Mouse (Mus musculus): ENCODE measurements around the gene Taf1b.

DNA sequence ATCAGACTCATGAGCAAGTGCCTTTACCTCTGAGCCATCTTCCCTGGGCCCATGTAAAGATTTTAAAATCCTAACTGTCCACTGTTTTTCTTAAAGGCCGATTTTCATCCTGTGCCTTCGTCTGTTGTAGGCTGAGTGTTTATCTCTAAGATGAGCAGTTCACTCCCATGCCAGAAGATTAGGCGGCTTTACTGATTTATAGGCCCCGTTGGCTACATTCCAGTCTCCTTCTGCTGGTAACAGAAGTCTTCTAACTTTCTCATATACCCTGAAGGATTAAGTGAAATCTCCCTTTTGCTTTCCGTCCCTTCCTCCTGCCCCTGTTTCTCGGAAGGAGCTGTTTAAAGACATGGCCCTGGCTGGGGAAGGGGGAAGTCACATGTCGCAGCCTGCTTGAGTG is 76.7 kb downstream of the Taf1b start:
- no peak for TF ChIP-seq CTCF (IDR thresholded peaks at IDR 0.05; ENCODE audit: low read depth)
- TF ChIP-seq EP300 (optimal IDR thresholded peaks at IDR 0.05), result no peak
